Mouse (Mus musculus) embryonic facial prominence, embryonic 15.5 days (tissue): ENCODE data around the gene Dedd. TPM values are rescaled to one million over a fixed set of nuclear protein-coding genes. Genes with fewer than 3 reads are reported as not detected.

ENCODE experiments used
- ATAC-seq: fragments of 200-750 bp; cut with Nextera tagmentation; 2 replicates; pipeline ENCODE4 v1.8.0; 2017; ENCODE audit warnings: low read depth, moderate TSS enrichment; ENCODE audit not compliant: insufficient number of reproducible peaks, low FRiP score, low TSS enrichment
- H3K27ac ChIP-seq: fragments of 300-500 bp; sonication (generic); replicated peaks from 2 replicates; pipeline ENCODE4 v1.5.1; 2015; ENCODE audit warnings: mild to moderate bottlenecking, inconsistent platforms
- H3K27me3 ChIP-seq: fragments of 300-500 bp; sonication (generic); 2 replicates; pipeline ENCODE4 v1.6.1; 2015; ENCODE audit warnings: inconsistent platforms
- H3K36me3 ChIP-seq: fragments of 300-500 bp; sonication (generic); 2 replicates; pipeline ENCODE4 v1.6.1; 2015; ENCODE audit warnings: mild to moderate bottlenecking, inconsistent platforms
- H3K4me1 ChIP-seq: fragments of 300-500 bp; sonication (generic); 2 replicates; pipeline ENCODE4 v1.6.1; 2015; ENCODE audit warnings: inconsistent platforms
- H3K4me2 ChIP-seq: fragments of 300-500 bp; sonication (generic); replicated peaks from 2 replicates; pipeline ENCODE4 v1.6.1; 2015; ENCODE audit warnings: mild to moderate bottlenecking, inconsistent platforms
- H3K4me3 ChIP-seq: fragments of 300-500 bp; sonication (generic); replicated peaks from 2 replicates; pipeline ENCODE4 v1.5.1; 2015; ENCODE audit warnings: mild to moderate bottlenecking, inconsistent platforms
- H3K9ac ChIP-seq: fragments of 300-500 bp; sonication (generic); 2 replicates; pipeline ENCODE4 v1.6.1; 2015; ENCODE audit warnings: inconsistent platforms
- H3K9me3 ChIP-seq: fragments of 300-500 bp; sonication (generic); replicated peaks from 2 replicates; pipeline ENCODE4 v1.6.1; 2016; ENCODE audit warnings: inconsistent platforms
- WGBS: fragments of 180-500 bp; shearing (Covaris S2); methylation state at CpG from one replicate; pipeline ENCODE4 v1.1.7; 2015; 5-methylcytosine and 5-hydroxymethylcytosine counted together
- polyA plus RNA-seq: library from polyadenylated mRNA; unstranded; fragments of >200 nt; fragmentation: Nextera tagmentation; extraction: Ambion mirVana; gene quantifications from 2 replicates; pipeline ENCODE4 v1.2.1, GENCODE M21; 2015

Gene Dedd
- 53.2 and 55.1 TPM in 2 replicates for polyA plus RNA-seq

DNA sequence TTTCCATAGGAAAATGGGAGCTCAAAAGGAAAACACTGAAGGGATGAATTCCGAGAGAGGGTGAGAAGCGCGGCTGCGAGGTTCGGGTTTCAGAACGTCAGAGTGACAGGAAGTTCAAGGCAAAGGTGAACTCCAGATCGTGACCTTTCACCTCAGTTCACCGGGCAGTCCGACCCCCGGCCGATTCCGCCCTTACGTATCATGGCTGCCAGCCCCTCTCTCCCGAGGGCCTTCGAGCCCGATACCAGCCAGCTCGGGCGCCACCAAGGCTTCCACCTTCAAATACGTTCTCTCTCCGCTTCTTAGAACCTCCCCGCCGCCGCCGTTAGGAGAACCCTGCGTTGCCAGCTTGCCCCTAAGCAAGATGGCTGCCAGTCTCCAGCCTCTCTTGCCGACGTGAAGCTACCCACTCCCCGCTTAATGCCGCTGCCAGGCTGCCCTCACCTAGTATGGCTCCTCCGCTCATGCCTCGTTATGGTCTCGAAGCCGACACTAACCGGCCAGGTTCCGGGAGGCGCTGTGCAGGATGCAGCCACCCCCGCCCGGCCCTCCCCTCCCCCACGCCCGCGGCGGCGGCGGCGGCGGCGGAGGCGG lies at the start of gene Dedd:
TSS of gene Dedd (plus strand) at position 307 of the 594 bp plus-strand sequence.
- Histone ChIP-seq H3K4me3 (peak within 1 kb of the TSS; percentile 84), H3K36me3 (no peaks in the 10 kb centered on the region), H3K27me3 (no peaks in the 10 kb centered on the region), H3K9ac (peak within 1 kb of the TSS; percentile 96), H3K9me3 (no peaks in the 10 kb centered on the region), H3K4me1 (peaks cover 27% of the 10 kb centered on the region), H3K4me2 (peak within 1 kb of the TSS; percentile 72), H3K27ac (peak within 1 kb of the TSS; percentile 99)
- WGBS = under 1% methylated on average over 43 of the region's 48 CpGs
- peak; percentile 95 for ATAC-seq

DNA sequence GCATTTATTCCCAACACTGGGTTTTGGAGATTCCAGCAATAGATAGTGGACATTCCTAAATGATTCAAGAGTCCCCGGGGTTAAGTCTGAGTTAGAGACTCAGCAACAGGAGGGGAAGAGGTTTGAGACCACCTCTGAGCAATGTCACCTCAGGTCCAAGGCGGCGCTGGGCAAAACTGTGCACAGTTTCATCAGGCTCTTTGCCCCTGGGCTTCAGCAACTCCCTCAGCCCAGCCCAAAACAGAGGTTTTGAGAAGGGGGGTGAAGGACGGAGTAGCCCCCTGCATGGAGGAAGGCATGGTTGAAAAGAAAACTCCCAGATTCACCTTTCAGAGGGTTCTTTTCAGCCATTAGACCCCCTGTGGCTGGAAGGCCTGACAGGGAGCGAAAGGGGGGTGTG lies 49.2 kb upstream of the Dedd start:
- 68% methylated on average over 5 of the region's 5 CpGs for WGBS
- Histone ChIP-seq H3K9ac (peak overlapping the region; percentile 72), H3K27ac (no peak overlapping the region), H3K4me2 (peak overlapping the region; percentile 84), H3K36me3 (peaks cover 63% of the 10 kb centered on the region), H3K9me3 (no peaks in the 10 kb centered on the region), H3K4me3 (peak overlapping the region; percentile 72), H3K4me1 (peaks cover 17% of the 10 kb centered on the region), H3K27me3 (no peaks in the 10 kb centered on the region)
- no peak for ATAC-seq

GRCm38 (mm10) chr1:171280250-171280915 lies 48.6 kb upstream of the Dedd start:
- Histone ChIP-seq H3K27ac (0 out of 2 replicates have a peak overlapping the region, but pooled peaks have one; percentile 56), H3K9me3 (no peaks in the 10 kb centered on the region), H3K36me3 (peaks cover 63% of the 10 kb centered on the region), H3K4me2 (peak overlapping the region; percentile 84), H3K4me1 (peaks cover 18% of the 10 kb centered on the region), H3K4me3 (peak overlapping the region; percentile 72), H3K9ac (peak overlapping the region; percentile 72), H3K27me3 (no peaks in the 10 kb centered on the region)
- 0 out of 2 replicates have a peak, but pooled peaks have one; percentile 0 for ATAC-seq
- WGBS = under 1% methylated on average over 25 of the region's 25 CpGs

- peak within 1 kb of the TSS; percentile 84 for H3K4me2 ChIP-seq
- H3K27ac ChIP-seq = peak within 1 kb of the TSS; percentile 93
- H3K4me3 ChIP-seq = peak within 1 kb of the TSS; percentile 72
- 0% methylated on average over 26 of the region's 26 CpGs for WGBS
- no peaks in the 10 kb centered on the region for H3K27me3 ChIP-seq
- peak; percentile 96 for ATAC-seq
- peak within 1 kb of the TSS; percentile 72 for H3K9ac ChIP-seq
- peaks cover 25% of the 10 kb centered on the region for H3K4me1 ChIP-seq
- no peaks in the 10 kb centered on the region for H3K9me3 ChIP-seq
- peaks cover 63% of the 10 kb centered on the region for H3K36me3 ChIP-seq
Observed at GRCm38 (mm10) chr1:171280916-171281527, 47.9 kb upstream of the Dedd start, which contains the start of gene Ppox. Ppox (minus strand) TSS chr1:171281186.

- H3K27ac ChIP-seq = peak overlapping the region; percentile 93
- no peaks in the 10 kb centered on the region for H3K9me3 ChIP-seq
- H3K27me3 ChIP-seq = no peaks in the 10 kb centered on the region
- H3K4me1 ChIP-seq = peaks cover 30% of the 10 kb centered on the region
- peak overlapping the region; percentile 39 for H3K9ac ChIP-seq
- ATAC-seq = peak; percentile 40
- peaks cover 63% of the 10 kb centered on the region for H3K36me3 ChIP-seq
- WGBS = under 1% methylated on average over 10 of the region's 10 CpGs
- H3K4me2 ChIP-seq = peak overlapping the region; percentile 84
- H3K4me3 ChIP-seq = peak overlapping the region; percentile 72
Observed at GRCm38 (mm10) chr1:171281528-171281923, 47.4 kb upstream of the Dedd start.

GRCm38 (mm10) chr1:171282086-171282805 lies 46.7 kb upstream of the Dedd start:
- H3K4me2 ChIP-seq = peak overlapping the region; percentile 84

DNA sequence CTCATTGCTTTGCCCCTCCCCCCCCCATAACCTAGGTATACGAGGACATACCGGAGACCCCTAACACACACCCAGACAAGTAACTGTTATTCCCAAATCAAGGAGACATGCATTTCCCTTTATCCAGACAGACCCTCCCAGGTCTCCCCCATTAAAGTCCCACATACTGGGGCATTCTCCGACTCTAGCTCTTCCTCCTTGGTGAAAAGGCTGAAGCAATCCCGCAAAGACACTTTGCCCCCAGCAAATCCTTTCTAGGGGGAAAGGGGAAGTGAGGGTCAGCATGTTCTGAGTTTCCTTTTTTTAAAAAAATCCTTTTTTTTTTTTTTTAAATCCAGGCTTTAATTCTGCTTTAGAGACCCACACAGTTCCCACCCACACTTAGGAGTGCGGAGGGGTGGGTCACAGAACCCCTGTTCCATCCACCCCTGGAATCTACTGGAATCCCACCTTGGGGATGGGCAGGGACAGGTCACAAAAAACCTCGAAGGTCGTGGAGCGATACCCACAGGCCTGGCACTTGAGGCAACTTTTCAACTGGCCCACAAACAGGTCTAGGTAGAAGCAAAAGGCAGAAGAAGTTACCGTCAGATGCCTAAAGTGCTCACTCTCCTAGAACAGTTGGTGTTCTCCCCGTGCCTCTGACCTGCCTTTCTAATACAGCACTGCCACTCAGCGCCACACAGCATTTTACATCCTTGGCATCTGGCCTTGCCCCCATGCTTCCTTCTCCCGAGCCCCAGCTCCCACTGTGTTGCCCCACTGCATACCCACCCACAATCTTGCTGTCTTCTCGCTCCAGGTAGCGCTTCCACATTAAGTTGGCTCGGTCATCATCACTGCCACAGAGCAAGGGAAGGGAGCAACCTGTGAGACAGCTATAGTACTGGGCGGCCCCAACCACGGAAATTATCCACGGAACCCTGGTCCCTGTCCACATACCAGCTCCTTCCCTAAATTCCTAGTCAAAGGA lies 45.5 kb upstream of the Dedd start:
- Histone ChIP-seq H3K4me2 (no peak overlapping the region), H3K4me1 (peaks cover 42% of the 10 kb centered on the region), H3K36me3 (peaks cover 49% of the 10 kb centered on the region), H3K27me3 (no peaks in the 10 kb centered on the region), H3K9ac (no peak overlapping the region), H3K4me3 (no peak overlapping the region), H3K9me3 (no peaks in the 10 kb centered on the region), H3K27ac (no peak overlapping the region)
- WGBS = 91% methylated on average over 18 of the region's 18 CpGs
- ATAC-seq = no peak

More at GRCm38 (mm10) chr1:171282086-171282805, 46.7 kb upstream of the Dedd start:
- ATAC-seq = no peak
- Histone ChIP-seq H3K9me3 (no peaks in the 10 kb centered on the region), H3K4me3 (peak overlapping the region; percentile 72; the same call in 1 of the 2 replicates), H3K36me3 (peaks cover 57% of the 10 kb centered on the region), H3K27ac (peak overlapping the region; percentile 93), H3K4me1 (peaks cover 37% of the 10 kb centered on the region), H3K9ac (no peak overlapping the region), H3K27me3 (no peaks in the 10 kb centered on the region)
- WGBS = 75% methylated on average over 18 of the region's 18 CpGs

GRCm38 (mm10) chr1:171284491-171284890 lies 44.5 kb upstream of the Dedd start:
- H3K4me1 ChIP-seq = peaks cover 46% of the 10 kb centered on the region
- no peak overlapping the region for H3K4me2 ChIP-seq
- H3K9ac ChIP-seq = no peak overlapping the region
- no peaks in the 10 kb centered on the region for H3K9me3 ChIP-seq
- WGBS = 91% methylated on average over 15 of the region's 15 CpGs
- no peak overlapping the region for H3K4me3 ChIP-seq
- no peak for ATAC-seq
- no peaks in the 10 kb centered on the region for H3K27me3 ChIP-seq
- H3K27ac ChIP-seq = no peak overlapping the region
- peaks cover 54% of the 10 kb centered on the region for H3K36me3 ChIP-seq

GRCm38 (mm10) chr1:171285096-171285892 lies 43.7 kb upstream of the Dedd start:
- peaks cover 38% of the 10 kb centered on the region for H3K4me1 ChIP-seq
- no peak overlapping the region for H3K4me3 ChIP-seq
- peaks cover 60% of the 10 kb centered on the region for H3K36me3 ChIP-seq
- no peaks in the 10 kb centered on the region for H3K27me3 ChIP-seq
- no peak for ATAC-seq
- H3K4me2 ChIP-seq = no peak overlapping the region
- H3K9ac ChIP-seq = no peak overlapping the region
- 85% methylated on average over 20 of the region's 20 CpGs for WGBS
- H3K27ac ChIP-seq = no peak overlapping the region
- H3K9me3 ChIP-seq = no peaks in the 10 kb centered on the region
